Mouse (Mus musculus) heart, postnatal 0 days (tissue): ENCODE results near the gene Gm49405.

ENCODE experiments used
- CTCF ChIP-seq: IDR thresholded peaks from 2 replicates; pipeline ENCODE4 v1.5.1; 2016; ENCODE audit warnings: antibody characterized with exemption, control low read depth, low read depth
- EP300 ChIP-seq: IDR thresholded peaks from 2 replicates; pipeline ENCODE4 v1.6.1; 2016; ENCODE audit warnings: antibody characterized with exemption, low read depth

GRCm38 (mm10) chr19:4000949-4001525, 611 bp downstream of the Gm49405 start:
- TF ChIP-seq CTCF (no peak), EP300 (no peak)
